Comparison of ENCODE assay signal across 7 mouse cellular contexts in genomic region chr13:38503137-38503849, GRCm38 (mm10). TPM values are rescaled to one million over a fixed set of nuclear protein-coding genes. Genes with fewer than 3 reads are reported as not detected.
DNase-seq lines count a peak whose midpoint lies in the region; ATAC-seq and TF ChIP-seq lines count a peak whose summit lies in the region.

No protein-coding gene starts in this region.

- 91% methylated on average over 14 of the region's 14 CpGs for WGBS in forebrain, embryonic 15.5 days

- peaks cover 37% of the 10 kb centered on the region for H3K36me3 ChIP-seq in forebrain, embryonic 15.5 days

- TF ChIP-seq CTCF in left cerebral cortex, adult 2 months (IDR thresholded peaks at IDR 0.05): no peak

- no peak overlapping the region for H3K4me2 ChIP-seq in forebrain, embryonic 15.5 days (replicated peaks)

- no peak overlapping the region for H3K4me3 ChIP-seq in forebrain, embryonic 15.5 days
- H3K4me3 ChIP-seq in left cerebral cortex, adult 2 months: no peak overlapping the region

- ATAC-seq in erythroblast, adult 5-6 weeks (replicated peaks; ENCODE audit: low FRiP score, poor library complexity, severe bottlenecking): no peak
- no peak for ATAC-seq in forebrain, embryonic 15.5 days (replicated peaks)

- no peaks in the 10 kb centered on the region for H3K4me1 ChIP-seq in forebrain, embryonic 15.5 days

- no peaks in the 10 kb centered on the region for H3K9me3 ChIP-seq in forebrain, embryonic 15.5 days

- intact Hi-C loops in left cerebral cortex, adult 2 months (cut with DNase I): loop anchor here (10.0 kb wide), 2 partner anchors 278 to 438 kb away; no protein-coding TSS in a partner anchor

- no peaks in the 10 kb centered on the region for H3K27me3 ChIP-seq in forebrain, embryonic 15.5 days

- H3K27ac ChIP-seq in forebrain, embryonic 15.5 days (replicated peaks): no peak overlapping the region
- no peak overlapping the region for H3K27ac ChIP-seq in left cerebral cortex, adult 2 months

- peak; percentile 25 for DNase-seq in thymus, postnatal 4 days
- DNase-seq in thymus, postnatal 0 days (ENCODE audit: low spot score): no peak
- DNase-seq in adrenal gland, adult 8-10 months: peak; percentile 74
- DNase-seq in kidney, postnatal 4 days: peak; percentile 57 to 69
- DNase-seq in left cerebral cortex, adult 2 months (ENCODE audit: extremely low spot score in 1 of 2, low spot score in 2 of 2): no peak

- H3K9ac ChIP-seq in forebrain, embryonic 15.5 days (replicated peaks): no peak overlapping the region

RNA-seq across cellular contexts. Expression of gene Txndc5, which starts 25.3 kb away (rescaled TPM):
- polyA plus RNA-seq in thymus, postnatal 0 days (2015; fragmentation: Nextera tagmentation; extraction: Ambion mirVana): 53.4 and 53.7 TPM in 2 replicates
- 100 to 1,000 TPM; 177 to 226 (median 199) TPM for total RNA-seq in adrenal gland, adult 8-10 months (2022)
- total RNA-seq in erythroblast, adult 5-6 weeks (2015; ENCODE audit: low replicate concordance): 9.4 and 20.2 TPM in 2 replicates
- total RNA-seq in erythroblast, adult 5-6 weeks (2017; ENCODE audit: low replicate concordance): 7.9 and 9.7 TPM in 2 replicates
- polyA plus RNA-seq in forebrain, embryonic 15.5 days (2015; fragmentation: Nextera tagmentation; extraction: Ambion mirVana): 56.0 and 60.5 TPM in 2 replicates
- total RNA-seq in left cerebral cortex, adult 2 months (2021): 10 to 100 TPM; 47.0 to 47.4 TPM

Comparison
In these comparisons a context has a peak if more than half of its experiments do, and no peak if none do; other contexts are left out.
1. DNase-seq: peak in thymus, postnatal 4 days (single experiment), adrenal gland, adult 8-10 months (single experiment) and kidney, postnatal 4 days (2 of 2); none in thymus, postnatal 0 days (single experiment) and left cerebral cortex, adult 2 months (0 of 2).